Mouse (Mus musculus): ENCODE measurements around the gene Spg11. TPM values are rescaled to one million over a fixed set of nuclear protein-coding genes. Genes with fewer than 3 reads are reported as not detected.

Spg11 gene
- polyA plus RNA-seq, 1 experiment from 2014 or later, result 8.2 TPM

DNA sequence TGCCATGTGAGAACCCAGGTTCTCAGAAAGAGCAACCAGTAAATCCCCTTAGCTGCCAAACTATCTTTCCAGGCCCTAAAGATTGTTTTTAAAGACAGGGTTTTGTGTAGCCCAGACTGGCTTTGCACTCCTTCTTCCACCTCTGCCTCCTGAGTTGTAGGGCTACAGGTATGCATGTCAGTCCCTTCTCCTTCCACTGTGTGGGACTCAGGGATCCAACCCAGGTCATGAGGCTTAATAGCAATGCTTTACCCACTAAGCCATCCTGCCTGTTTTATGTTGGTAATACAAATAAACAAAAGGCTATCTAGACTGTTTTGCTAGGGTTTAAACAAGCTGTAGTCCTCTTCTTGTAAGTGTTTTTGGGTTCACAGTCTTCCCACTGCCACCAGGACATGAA lies 39.4 kb upstream of the Spg11 start:
- H3K4me3 ChIP-seq (ENCODE audit: low read depth, low read length), result no peak overlapping the region
- H3K27me3 ChIP-seq (replicated peaks; ENCODE audit: control insufficient read depth, insufficient read depth, low read length), result no peaks in the 10 kb centered on the region
- ATAC-seq (no peak), DNase-seq (ENCODE audit: low spot score) (no peak)
- no peaks in the 10 kb centered on the region for H3K4me1 ChIP-seq (ENCODE audit: control insufficient read depth, insufficient read depth, low read length)
- H3K9ac ChIP-seq (ENCODE audit: low read length), result no peak overlapping the region
- H3K9me3 ChIP-seq (replicated peaks; ENCODE audit: control insufficient read depth, low read length), result no peaks in the 10 kb centered on the region
- no peak overlapping the region for H3K4me2 ChIP-seq (ENCODE audit: low read length)
- H3K36me3 ChIP-seq (ENCODE audit: control insufficient read depth, insufficient read depth, low read length), result no peaks in the 10 kb centered on the region
- H3K27ac ChIP-seq (ENCODE audit: low read depth, low read length), result no peak overlapping the region

DNA sequence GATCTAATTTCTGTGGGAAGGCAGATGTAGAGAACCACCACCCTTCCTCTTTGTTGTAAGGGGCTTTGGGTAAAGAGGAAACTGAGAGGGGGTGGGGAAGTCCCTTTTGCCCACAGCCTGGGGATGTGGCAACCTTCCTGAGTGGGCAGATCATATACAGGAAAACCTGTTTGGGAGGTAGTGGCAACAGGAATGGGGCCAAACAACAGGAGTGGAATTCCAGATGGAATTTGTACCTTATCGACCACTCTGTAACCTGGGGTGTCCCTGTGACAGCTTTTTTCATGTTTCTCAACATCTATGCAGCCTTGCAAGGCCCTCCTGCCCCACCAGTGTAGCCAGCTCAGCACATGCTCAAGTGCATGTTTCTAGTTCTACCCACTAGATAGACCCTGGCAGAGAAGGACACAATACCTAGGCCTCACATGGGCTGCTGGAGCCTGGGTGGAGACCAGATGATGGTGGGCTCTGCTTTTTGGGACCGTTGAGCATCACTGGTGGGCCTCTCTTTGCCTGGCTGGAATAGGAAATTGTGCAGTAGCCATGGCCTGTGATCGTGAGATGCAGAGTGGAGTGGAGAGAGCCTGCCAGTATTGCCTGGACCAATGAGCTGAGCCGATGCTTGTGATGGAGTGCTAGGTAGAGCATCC lies 38.0 kb upstream of the Spg11 start:
- Histone ChIP-seq H3K27ac (ENCODE audit: low read depth, low read length) (no peak overlapping the region), H3K4me1 (ENCODE audit: control insufficient read depth, insufficient read depth, low read length) (no peaks in the 10 kb centered on the region), H3K4me3 (ENCODE audit: low read depth, low read length) (no peak overlapping the region), H3K4me2 (ENCODE audit: low read length) (no peak overlapping the region), H3K9me3 (replicated peaks; ENCODE audit: control insufficient read depth, low read length) (no peaks in the 10 kb centered on the region), H3K36me3 (ENCODE audit: control insufficient read depth, insufficient read depth, low read length) (no peaks in the 10 kb centered on the region), H3K9ac (ENCODE audit: low read length) (no peak overlapping the region), H3K27me3 (replicated peaks; ENCODE audit: control insufficient read depth, insufficient read depth, low read length) (no peaks in the 10 kb centered on the region)
- ATAC-seq (no peak), DNase-seq (ENCODE audit: low spot score) (no peak)
- WGBS, result 89% methylated on average over 4 of the region's 4 CpGs

DNA sequence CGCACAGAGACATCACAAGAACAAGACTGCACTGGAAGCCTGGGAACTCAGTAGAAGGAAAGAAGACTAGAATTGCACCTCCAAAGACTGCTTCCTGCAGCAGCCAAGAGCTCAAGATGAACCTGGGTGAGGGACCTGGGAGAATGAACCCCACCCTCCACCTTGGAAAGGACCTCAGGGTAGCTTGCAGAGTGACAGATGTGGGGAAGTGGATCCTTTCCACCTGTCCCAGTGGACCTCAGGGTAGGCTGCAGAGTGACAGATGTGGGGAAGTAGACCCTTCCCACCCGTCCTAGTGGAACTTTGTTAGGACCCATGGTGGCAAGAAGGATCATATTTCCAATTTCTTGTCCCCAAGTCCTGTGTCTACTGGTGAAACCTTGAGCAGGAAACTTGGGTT lies 37.1 kb upstream of the Spg11 start:
- Histone ChIP-seq H3K9me3 (replicated peaks; ENCODE audit: control insufficient read depth, low read length) (no peaks in the 10 kb centered on the region), H3K4me1 (ENCODE audit: control insufficient read depth, insufficient read depth, low read length) (no peaks in the 10 kb centered on the region), H3K36me3 (ENCODE audit: control insufficient read depth, insufficient read depth, low read length) (no peaks in the 10 kb centered on the region), H3K9ac (ENCODE audit: low read length) (no peak overlapping the region), H3K27ac (ENCODE audit: low read depth, low read length) (no peak overlapping the region), H3K4me2 (ENCODE audit: low read length) (no peak overlapping the region), H3K27me3 (replicated peaks; ENCODE audit: control insufficient read depth, insufficient read depth, low read length) (no peaks in the 10 kb centered on the region), H3K4me3 (ENCODE audit: low read depth, low read length) (no peak overlapping the region)
- no peak for ATAC-seq
- no peak for DNase-seq (ENCODE audit: low spot score)
- 82% methylated on average over 2 of the region's 2 CpGs for WGBS

DNA sequence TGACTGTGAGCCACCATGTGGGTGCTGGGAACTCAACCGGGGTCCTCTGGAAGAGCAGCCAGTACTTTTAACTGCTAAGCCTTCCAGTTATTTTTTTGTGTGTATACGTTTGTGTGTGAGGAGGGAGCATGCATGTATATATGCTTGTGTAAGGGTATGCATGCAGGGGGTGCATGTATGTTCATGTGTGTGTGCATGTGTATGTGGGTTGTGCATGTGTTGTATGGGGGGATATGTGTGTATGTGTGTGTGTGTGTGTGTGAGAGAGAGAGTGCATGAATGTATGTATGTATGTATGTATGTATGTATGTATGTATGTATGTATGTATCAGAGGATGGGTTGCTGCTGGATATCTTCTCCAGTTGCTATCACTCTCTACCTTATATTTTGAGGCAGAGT lies 36.3 kb upstream of the Spg11 start:
- H3K9ac ChIP-seq (ENCODE audit: low read length), result no peak overlapping the region
- H3K4me1 ChIP-seq (ENCODE audit: control insufficient read depth, insufficient read depth, low read length), result no peaks in the 10 kb centered on the region
- DNase-seq (ENCODE audit: low spot score) (no peak), ATAC-seq (no peak)
- H3K9me3 ChIP-seq (replicated peaks; ENCODE audit: control insufficient read depth, low read length), result no peaks in the 10 kb centered on the region
- no peak overlapping the region for H3K27ac ChIP-seq (ENCODE audit: low read depth, low read length)
- no peaks in the 10 kb centered on the region for H3K36me3 ChIP-seq (ENCODE audit: control insufficient read depth, insufficient read depth, low read length)
- H3K4me3 ChIP-seq (ENCODE audit: low read depth, low read length), result no peak overlapping the region
- H3K27me3 ChIP-seq (replicated peaks; ENCODE audit: control insufficient read depth, insufficient read depth, low read length), result no peaks in the 10 kb centered on the region
- no peak overlapping the region for H3K4me2 ChIP-seq (ENCODE audit: low read length)
- WGBS, result 88% methylated on average over 2 of the region's 2 CpGs

DNA sequence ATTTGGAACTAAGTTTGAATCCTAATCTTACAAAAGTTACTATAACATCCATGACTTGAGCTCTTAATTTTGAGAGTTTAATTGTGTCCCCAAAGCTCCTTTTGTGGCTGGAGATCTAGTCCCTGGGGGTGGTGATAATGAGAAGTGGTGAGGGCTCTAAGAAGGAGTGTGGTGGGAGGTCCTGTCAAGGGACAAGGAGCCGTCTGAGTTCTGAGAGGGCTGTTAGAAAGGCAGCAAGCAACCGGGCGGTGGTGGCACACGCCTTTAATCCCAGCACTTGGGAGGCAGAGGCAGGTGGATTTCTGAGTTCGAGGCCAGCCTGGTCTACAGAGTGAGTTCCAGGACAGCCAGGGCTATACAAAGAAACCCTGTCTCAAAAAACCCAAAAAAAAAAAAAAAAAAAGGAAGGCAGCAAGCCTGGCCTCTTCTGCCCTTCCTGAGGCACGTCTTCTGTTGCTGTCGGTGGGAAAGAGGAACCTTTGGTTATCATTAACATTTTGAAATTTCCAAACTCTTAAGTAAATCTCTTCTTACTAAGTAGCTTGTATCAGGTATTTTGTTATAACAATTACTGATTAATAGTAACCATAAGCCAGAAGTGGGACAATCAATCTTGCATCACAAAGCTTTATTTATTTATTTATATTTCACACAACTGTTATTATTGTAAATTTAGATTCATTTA lies 35.6 kb upstream of the Spg11 start:
- 85% methylated on average over 7 of the region's 7 CpGs for WGBS
- Histone ChIP-seq H3K9me3 (replicated peaks; ENCODE audit: control insufficient read depth, low read length) (no peaks in the 10 kb centered on the region), H3K36me3 (ENCODE audit: control insufficient read depth, insufficient read depth, low read length) (no peaks in the 10 kb centered on the region), H3K4me2 (ENCODE audit: low read length) (no peak overlapping the region), H3K27me3 (replicated peaks; ENCODE audit: control insufficient read depth, insufficient read depth, low read length) (no peaks in the 10 kb centered on the region), H3K9ac (ENCODE audit: low read length) (no peak overlapping the region), H3K4me1 (ENCODE audit: control insufficient read depth, insufficient read depth, low read length) (no peaks in the 10 kb centered on the region), H3K4me3 (ENCODE audit: low read depth, low read length) (no peak overlapping the region), H3K27ac (ENCODE audit: low read depth, low read length) (no peak overlapping the region)
- no peak for ATAC-seq
- DNase-seq (ENCODE audit: low spot score), result no peak

DNA sequence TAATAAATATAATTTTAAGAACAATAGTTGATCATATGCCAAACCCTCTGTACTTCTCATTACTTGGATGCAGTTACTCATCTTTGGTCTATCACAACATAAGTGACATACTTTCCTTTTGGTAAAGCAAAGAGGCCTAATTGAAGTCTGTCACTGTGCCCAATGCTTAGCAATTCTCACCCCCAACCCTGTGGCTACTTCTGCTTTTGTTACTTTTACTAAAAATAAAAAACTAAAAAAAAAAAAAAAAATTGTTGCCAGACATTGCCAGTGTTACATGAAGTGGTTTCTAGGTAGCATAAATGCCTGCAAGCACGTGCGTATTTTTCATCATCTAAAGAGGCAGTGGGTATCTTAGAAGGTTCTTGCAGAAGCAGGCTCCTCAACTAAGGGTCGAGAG lies 34.7 kb upstream of the Spg11 start:
- H3K4me2 ChIP-seq (ENCODE audit: low read length), result no peak overlapping the region
- 82% methylated on average over 3 of the region's 3 CpGs for WGBS
- H3K27ac ChIP-seq (ENCODE audit: low read depth, low read length), result no peak overlapping the region
- DNase-seq (ENCODE audit: low spot score) (no peak), ATAC-seq (no peak)
- H3K9me3 ChIP-seq (replicated peaks; ENCODE audit: control insufficient read depth, low read length), result no peaks in the 10 kb centered on the region
- no peaks in the 10 kb centered on the region for H3K4me1 ChIP-seq (ENCODE audit: control insufficient read depth, insufficient read depth, low read length)
- no peaks in the 10 kb centered on the region for H3K36me3 ChIP-seq (ENCODE audit: control insufficient read depth, insufficient read depth, low read length)
- no peak overlapping the region for H3K9ac ChIP-seq (ENCODE audit: low read length)
- H3K27me3 ChIP-seq (replicated peaks; ENCODE audit: control insufficient read depth, insufficient read depth, low read length), result no peaks in the 10 kb centered on the region
- H3K4me3 ChIP-seq (ENCODE audit: low read depth, low read length), result no peak overlapping the region

DNA sequence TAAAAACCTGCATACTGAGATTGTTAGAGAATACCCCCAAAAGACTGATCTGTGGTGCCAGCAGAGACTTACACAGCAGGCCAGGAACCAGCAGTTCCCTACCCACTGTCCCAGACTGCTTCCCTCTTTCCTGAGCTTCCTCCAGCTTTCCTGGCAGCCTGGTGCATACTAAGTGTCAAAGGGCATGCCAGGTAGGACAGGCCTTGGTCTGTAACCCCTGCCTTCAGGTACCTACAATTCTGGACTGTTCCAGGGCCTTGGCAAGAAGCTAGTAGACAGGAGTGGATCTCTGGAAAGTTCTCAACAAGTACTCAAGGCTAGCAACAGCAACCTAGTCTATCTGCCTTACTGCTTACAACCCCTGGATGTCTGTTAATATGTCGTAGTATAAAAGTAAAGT lies 33.0 kb upstream of the Spg11 start:
- H3K36me3 ChIP-seq (ENCODE audit: control insufficient read depth, insufficient read depth, low read length), result no peaks in the 10 kb centered on the region
- no peak overlapping the region for H3K9ac ChIP-seq (ENCODE audit: low read length)
- H3K27me3 ChIP-seq (replicated peaks; ENCODE audit: control insufficient read depth, insufficient read depth, low read length), result no peaks in the 10 kb centered on the region
- H3K4me2 ChIP-seq (ENCODE audit: low read length), result no peak overlapping the region
- no peak overlapping the region for H3K4me3 ChIP-seq (ENCODE audit: low read depth, low read length)
- H3K4me1 ChIP-seq (ENCODE audit: control insufficient read depth, insufficient read depth, low read length), result no peaks in the 10 kb centered on the region
- H3K9me3 ChIP-seq (replicated peaks; ENCODE audit: control insufficient read depth, low read length), result no peaks in the 10 kb centered on the region
- no peak for DNase-seq (ENCODE audit: low spot score)
- no peak for ATAC-seq
- WGBS, result 93% methylated on average over 1 of the region's 1 CpGs
- H3K27ac ChIP-seq (ENCODE audit: low read depth, low read length), result no peak overlapping the region

DNA sequence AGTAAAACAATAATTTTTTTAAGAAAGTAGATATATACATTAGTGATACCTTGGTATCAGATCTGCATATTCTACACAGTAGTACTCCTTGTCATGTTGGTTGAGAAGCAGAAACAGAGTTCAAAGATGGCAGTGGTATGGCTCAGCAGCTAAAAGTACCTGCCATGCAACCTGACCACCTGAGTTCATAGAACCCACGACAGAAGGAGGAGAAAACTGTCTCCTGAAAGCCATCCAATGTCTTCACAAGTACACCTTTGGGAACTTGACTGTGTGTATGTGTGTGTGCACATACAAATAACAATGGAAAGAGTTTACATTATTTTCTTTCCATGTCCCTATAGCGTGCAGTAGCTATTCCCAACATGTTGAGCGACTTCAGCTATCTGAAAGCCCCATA lies 31.5 kb upstream of the Spg11 start:
- H3K4me1 ChIP-seq (ENCODE audit: control insufficient read depth, insufficient read depth, low read length), result no peaks in the 10 kb centered on the region
- H3K9ac ChIP-seq (ENCODE audit: low read length), result no peak overlapping the region
- no peaks in the 10 kb centered on the region for H3K27me3 ChIP-seq (replicated peaks; ENCODE audit: control insufficient read depth, insufficient read depth, low read length)
- H3K36me3 ChIP-seq (ENCODE audit: control insufficient read depth, insufficient read depth, low read length), result no peaks in the 10 kb centered on the region
- H3K9me3 ChIP-seq (replicated peaks; ENCODE audit: control insufficient read depth, low read length), result no peaks in the 10 kb centered on the region
- no peak for ATAC-seq
- H3K4me3 ChIP-seq (ENCODE audit: low read depth, low read length), result no peak overlapping the region
- H3K4me2 ChIP-seq (ENCODE audit: low read length), result no peak overlapping the region
- no peak for DNase-seq (ENCODE audit: low spot score)
- no peak overlapping the region for H3K27ac ChIP-seq (ENCODE audit: low read depth, low read length)
- 79% methylated on average over 3 of the region's 3 CpGs for WGBS

DNA sequence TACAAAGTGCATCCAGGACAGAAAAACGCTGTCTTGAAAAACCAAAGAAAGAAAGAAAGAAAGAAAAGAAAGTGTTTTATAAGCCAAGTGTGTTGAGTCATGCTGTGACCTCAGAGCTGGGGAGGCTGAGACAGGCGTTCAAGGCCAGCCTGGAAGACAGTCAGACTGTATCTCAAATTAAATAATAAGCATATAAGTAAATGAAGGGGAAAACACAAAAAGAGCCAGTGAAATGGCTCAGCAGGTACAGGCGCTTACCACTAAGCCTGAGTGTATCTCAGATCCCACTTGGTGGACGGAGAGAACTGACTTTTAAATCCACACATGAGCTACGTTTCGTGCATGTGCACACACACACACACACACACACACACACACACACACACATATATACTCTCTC lies 31.1 kb upstream of the Spg11 start:
- no peaks in the 10 kb centered on the region for H3K36me3 ChIP-seq (ENCODE audit: control insufficient read depth, insufficient read depth, low read length)
- no peak overlapping the region for H3K27ac ChIP-seq (ENCODE audit: low read depth, low read length)
- H3K9me3 ChIP-seq (replicated peaks; ENCODE audit: control insufficient read depth, low read length), result no peaks in the 10 kb centered on the region
- no peak overlapping the region for H3K9ac ChIP-seq (ENCODE audit: low read length)
- 89% methylated on average over 6 of the region's 6 CpGs for WGBS
- ATAC-seq, result no peak
- no peaks in the 10 kb centered on the region for H3K27me3 ChIP-seq (replicated peaks; ENCODE audit: control insufficient read depth, insufficient read depth, low read length)
- no peaks in the 10 kb centered on the region for H3K4me1 ChIP-seq (ENCODE audit: control insufficient read depth, insufficient read depth, low read length)
- H3K4me2 ChIP-seq (ENCODE audit: low read length), result no peak overlapping the region
- H3K4me3 ChIP-seq (ENCODE audit: low read depth, low read length), result no peak overlapping the region
- DNase-seq (ENCODE audit: low spot score), result no peak
